Mouse (Mus musculus) bone marrow, adult 2 months (tissue): ENCODE measurements around the gene Rmdn2. TPM values are rescaled to one million over a fixed set of nuclear protein-coding genes. Genes with fewer than 3 reads are reported as not detected.

Experiments
- H3K27ac ChIP-seq: fragments of 200-500 bp; 2 replicates; pipeline ENCODE4 v1.5.1; 2012; ENCODE audit warnings: low read depth, mild to moderate bottlenecking, control low read depth, inconsistent platforms, low read length; ENCODE audit not compliant: control insufficient read depth, poor library complexity, insufficient read depth
- H3K4me1 ChIP-seq: fragments of 200-500 bp; 2 replicates; pipeline ENCODE4 v1.6.1; 2011; ENCODE audit warnings: low read length; ENCODE audit not compliant: control insufficient read depth, insufficient read depth
- H3K4me3 ChIP-seq: fragments of 200-500 bp; replicated peaks from 2 replicates; pipeline ENCODE3; 2011; ENCODE audit warnings: mild to moderate bottlenecking, low read depth, low read length, control low read depth; ENCODE audit not compliant: control insufficient read depth
- CTCF ChIP-seq: fragments of 200-500 bp; IDR thresholded peaks from 2 replicates; pipeline ENCODE4 v1.5.1; 2011; ENCODE audit warnings: low read length, control low read depth; ENCODE audit not compliant: control insufficient read depth, insufficient read depth
- POLR2A ChIP-seq: fragments of 200-500 bp; IDR thresholded peaks from 2 replicates; pipeline ENCODE4 v1.6.1; 2011; ENCODE audit warnings: low read depth, mild to moderate bottlenecking, control low read depth, low read length, borderline replicate concordance; ENCODE audit not compliant: control insufficient read depth
- WGBS: fragments of 180-500 bp; shearing (Covaris S2); methylation state at CpG from one replicate; pipeline ENCODE4 v1.1.7; 2018; 5-methylcytosine and 5-hydroxymethylcytosine counted together
- polyA plus RNA-seq: library from polyadenylated mRNA; stranded (reverse); fragments of >200 nt; gene quantifications from 2 replicates; pipeline ENCODE4 v1.2.4, GENCODE M21; 2011; ENCODE audit warnings: low replicate concordance; ENCODE audit not compliant: missing spikeins, insufficient read depth, insufficient read length

Gene Rmdn2
- polyA plus RNA-seq, 1 experiment: not detected

DNA sequence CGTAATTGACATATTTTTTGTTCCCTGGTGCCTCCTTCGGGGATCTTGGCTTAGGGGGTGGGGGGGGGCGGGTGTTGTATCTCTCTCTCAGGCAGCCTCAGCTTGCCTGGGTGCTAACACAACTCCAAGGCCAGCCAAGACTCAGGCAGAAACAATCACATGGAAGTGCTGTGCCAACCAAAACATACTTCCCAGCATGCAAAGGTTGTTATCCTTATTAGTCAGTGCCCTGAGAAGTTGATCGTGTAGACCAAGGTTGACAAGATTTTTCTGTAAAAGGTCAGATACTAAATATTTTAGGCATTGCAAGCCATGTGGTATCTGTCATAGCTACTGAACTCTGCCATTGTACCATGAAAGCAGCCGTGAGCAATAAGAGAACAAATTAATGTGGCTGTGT is 89.2 kb downstream of the Rmdn2 start:
- 77% methylated on average over 5 of the region's 5 CpGs for WGBS
- Histone ChIP-seq H3K27ac (no peak overlapping the region), H3K4me3 (no peak overlapping the region), H3K4me1 (no peaks in the 10 kb centered on the region)
- TF ChIP-seq CTCF (no peak), POLR2A (no peak)

DNA sequence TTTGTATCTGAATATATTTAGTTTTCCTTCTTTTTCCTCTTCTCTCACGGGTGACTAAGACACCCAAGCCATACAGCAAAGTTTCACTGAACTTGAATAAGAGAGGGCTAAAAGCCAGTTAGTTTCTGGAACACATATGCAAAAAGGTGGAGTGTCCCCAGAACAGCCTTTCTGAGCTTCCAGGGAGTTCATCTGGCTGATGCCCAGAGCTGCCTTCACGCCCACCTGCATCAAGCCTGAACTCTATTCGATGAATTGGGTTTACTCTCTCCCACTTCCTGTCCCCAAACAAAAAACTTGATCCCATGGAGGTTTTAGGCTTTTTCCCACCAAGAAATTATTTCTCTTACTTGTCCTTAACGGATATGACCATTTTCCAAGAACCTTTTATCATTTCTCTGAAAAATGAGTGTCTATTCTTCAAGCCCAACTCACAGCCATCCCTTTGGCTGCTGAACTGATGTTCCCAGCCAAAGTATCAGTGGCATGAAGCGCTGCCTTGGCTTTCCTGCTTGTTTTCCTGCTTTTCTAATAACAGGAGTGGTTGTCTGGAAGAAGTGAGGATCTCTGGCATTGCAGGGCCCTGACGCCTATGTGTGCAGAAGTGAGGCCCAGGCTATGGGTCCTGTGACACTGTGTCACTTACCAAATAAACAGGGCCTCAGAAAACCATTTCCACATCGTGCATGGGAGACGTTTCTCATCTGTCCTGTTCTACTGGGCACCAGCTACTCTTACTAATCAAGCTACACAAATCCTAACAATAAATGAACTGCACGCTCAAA is 94.2 kb downstream of the Rmdn2 start:
- WGBS: 72% methylated on average over 9 of the region's 9 CpGs

GRCm38 (mm10) chr17:79708168-79708567 is 96.5 kb downstream of the Rmdn2 start:
- H3K27ac ChIP-seq: no peak overlapping the region
- WGBS: 63% methylated on average over 7 of the region's 7 CpGs
- no peak overlapping the region for H3K4me3 ChIP-seq
- TF ChIP-seq POLR2A: no peak
- no peak for TF ChIP-seq CTCF
- no peaks in the 10 kb centered on the region for H3K4me1 ChIP-seq

More for the DNA sequence above, 94.2 kb downstream of the Rmdn2 start:
- Histone ChIP-seq H3K27ac (no peak overlapping the region), H3K4me3 (no peak overlapping the region), H3K4me1 (no peaks in the 10 kb centered on the region)
- TF ChIP-seq CTCF (no peak), POLR2A (no peak)

DNA sequence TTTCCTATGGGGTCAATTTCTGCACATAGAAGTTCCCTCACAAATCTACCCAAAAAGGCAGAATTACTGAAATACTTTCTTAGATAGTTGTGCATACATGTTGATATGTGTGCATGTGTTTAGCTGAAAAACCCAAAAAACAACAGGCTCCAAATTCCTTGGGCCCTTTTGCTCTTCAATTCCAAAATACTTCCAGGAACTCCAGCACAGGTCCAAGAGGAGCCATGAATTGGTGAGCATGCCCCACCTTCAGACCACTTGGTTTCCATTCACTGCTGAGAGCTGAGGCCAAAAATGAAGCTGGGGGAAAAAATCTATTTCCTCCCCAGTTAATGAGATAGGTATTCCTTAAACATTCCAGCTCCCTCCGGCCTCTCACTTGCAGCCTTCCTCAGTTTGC is 98.1 kb downstream of the Rmdn2 start:
- Histone ChIP-seq H3K4me1 (no peaks in the 10 kb centered on the region; the same call in 1 of the 2 replicates), H3K4me3 (no peak overlapping the region), H3K27ac (no peak overlapping the region)
- WGBS: 67% methylated on average over 1 of the region's 1 CpGs
- TF ChIP-seq CTCF (no peak), POLR2A (no peak)

GRCm38 (mm10) chr17:79710246-79710842 is 98.7 kb downstream of the Rmdn2 start:
- H3K4me3 ChIP-seq: no peak overlapping the region
- WGBS: 29% methylated on average over 15 of the region's 15 CpGs
- H3K27ac ChIP-seq: no peak overlapping the region
- TF ChIP-seq POLR2A: no peak
- no peak for TF ChIP-seq CTCF
- no peaks in the 10 kb centered on the region; the same call in 1 of the 2 replicates for H3K4me1 ChIP-seq

GRCm38 (mm10) chr17:79711944-79712343 is 100.3 kb downstream of the Rmdn2 start:
- no peak overlapping the region for H3K4me3 ChIP-seq
- 26% methylated on average over 6 of the region's 6 CpGs for WGBS
- no peaks in the 10 kb centered on the region; the same call in 1 of the 2 replicates for H3K4me1 ChIP-seq
- TF ChIP-seq CTCF (no peak), POLR2A (no peak)
- H3K27ac ChIP-seq: no peak overlapping the region

DNA sequence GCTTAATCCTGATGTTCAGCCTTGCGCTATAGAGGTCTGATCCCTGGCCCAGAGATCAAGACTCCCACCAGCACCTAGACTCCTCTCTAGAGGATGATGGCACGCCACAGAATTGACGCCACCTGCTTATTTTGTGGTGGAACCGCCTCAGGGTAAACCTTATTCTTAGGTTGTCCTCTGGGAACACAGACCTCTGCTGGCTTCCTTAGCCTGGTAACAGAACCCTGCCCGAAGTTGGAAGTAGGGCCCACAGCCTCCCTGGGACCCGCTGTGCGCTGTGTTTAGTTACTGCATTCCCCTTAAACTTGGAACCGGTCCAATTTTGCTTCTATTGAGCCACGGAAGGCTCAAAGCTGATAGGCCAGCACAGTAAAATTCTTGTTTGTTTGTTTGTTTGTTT is 100.9 kb downstream of the Rmdn2 start:
- TF ChIP-seq POLR2A (no peak), CTCF (no peak)
- Histone ChIP-seq H3K4me3 (no peak overlapping the region), H3K4me1 (no peaks in the 10 kb centered on the region; the same call in 1 of the 2 replicates), H3K27ac (no peak overlapping the region)
- 24% methylated on average over 9 of the region's 9 CpGs for WGBS

- H3K4me1 ChIP-seq: no peaks in the 10 kb centered on the region; the same call in 1 of the 2 replicates
- 2% methylated on average over 24 of the region's 24 CpGs for WGBS
- no peak overlapping the region for H3K4me3 ChIP-seq
- H3K27ac ChIP-seq: no peak overlapping the region
- TF ChIP-seq CTCF: no peak
- no peak for TF ChIP-seq POLR2A
Observed at GRCm38 (mm10) chr17:79713276-79713642, 101.6 kb downstream of the Rmdn2 start.
